Mouse (Mus musculus): ENCODE data around the gene Ddi2. TPM values are rescaled to one million over a fixed set of nuclear protein-coding genes. Genes with fewer than 3 reads are reported as not detected.

Gene Ddi2
- polyA plus RNA-seq, 1 experiment = 74.4 TPM

GRCm38 (mm10) chr4:141711250-141711649, 12.0 kb downstream of the Ddi2 start:
- H3K4me3 ChIP-seq (ENCODE audit: insufficient read depth, low read length) = no peak overlapping the region
- no peak overlapping the region for H3K27ac ChIP-seq (ENCODE audit: insufficient read depth, low read depth, low read length)
- TF ChIP-seq CTCF (IDR thresholded peaks at IDR 0.05; ENCODE audit: low read depth, low read length) (no peak), POLR2A (IDR thresholded peaks at IDR 0.05; ENCODE audit: borderline replicate concordance, low read depth, low read length) (no peak)
- peaks cover 44% of the 10 kb centered on the region for H3K4me1 ChIP-seq (ENCODE audit: control insufficient read depth, insufficient read depth, low read length)

GRCm38 (mm10) chr4:141708971-141709370, 14.2 kb downstream of the Ddi2 start:
- TF ChIP-seq POLR2A (IDR thresholded peaks at IDR 0.05; ENCODE audit: borderline replicate concordance, low read depth, low read length) (no peak), CTCF (IDR thresholded peaks at IDR 0.05; ENCODE audit: low read depth, low read length) (no peak)
- H3K27ac ChIP-seq (ENCODE audit: insufficient read depth, low read depth, low read length) = no peak overlapping the region
- H3K4me1 ChIP-seq (ENCODE audit: control insufficient read depth, insufficient read depth, low read length) = peaks cover 22% of the 10 kb centered on the region
- no peak overlapping the region for H3K4me3 ChIP-seq (ENCODE audit: insufficient read depth, low read length)

GRCm38 (mm10) chr4:141708005-141708404, 15.2 kb downstream of the Ddi2 start:
- Histone ChIP-seq H3K27ac (ENCODE audit: insufficient read depth, low read depth, low read length) (no peak overlapping the region), H3K4me1 (ENCODE audit: control insufficient read depth, insufficient read depth, low read length) (peaks cover 14% of the 10 kb centered on the region), H3K4me3 (ENCODE audit: insufficient read depth, low read length) (no peak overlapping the region)
- no peak for TF ChIP-seq POLR2A (IDR thresholded peaks at IDR 0.05; ENCODE audit: borderline replicate concordance, low read depth, low read length)

GRCm38 (mm10) chr4:141705331-141705730, 17.9 kb downstream of the Ddi2 start:
- TF ChIP-seq POLR2A (IDR thresholded peaks at IDR 0.05; ENCODE audit: borderline replicate concordance, low read depth, low read length) (no peak), CTCF (IDR thresholded peaks at IDR 0.05; ENCODE audit: low read depth, low read length) (no peak)
- Histone ChIP-seq H3K4me1 (ENCODE audit: control insufficient read depth, insufficient read depth, low read length) (peaks cover 9% of the 10 kb centered on the region), H3K4me3 (ENCODE audit: insufficient read depth, low read length) (no peak overlapping the region), H3K27ac (ENCODE audit: insufficient read depth, low read depth, low read length) (no peak overlapping the region)

DNA sequence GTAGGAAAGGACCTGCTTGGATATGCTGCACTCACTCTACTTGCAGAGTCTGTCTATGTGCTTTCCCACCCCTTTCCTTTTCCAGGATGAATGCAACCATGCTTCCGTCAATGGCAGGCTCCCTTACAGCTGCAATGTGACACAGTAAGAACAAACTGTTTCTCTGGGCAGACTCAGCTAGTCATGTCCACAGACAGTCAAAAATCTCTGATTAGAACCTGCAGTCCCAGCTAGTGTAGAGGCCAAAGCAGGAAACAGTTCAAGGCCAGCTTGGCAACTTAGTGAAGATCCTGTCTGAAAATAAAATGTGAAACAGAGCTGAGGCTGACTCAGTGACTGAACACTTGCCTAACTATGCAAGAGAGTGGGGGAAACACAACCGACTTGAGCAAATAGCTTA, 18.6 kb downstream of the Ddi2 start:
- H3K4me1 ChIP-seq (ENCODE audit: control insufficient read depth, insufficient read depth, low read length) = peaks cover 9% of the 10 kb centered on the region
- H3K27ac ChIP-seq (ENCODE audit: insufficient read depth, low read depth, low read length) = no peak overlapping the region
- H3K4me3 ChIP-seq (ENCODE audit: insufficient read depth, low read length) = no peak overlapping the region
- no peak for TF ChIP-seq CTCF (IDR thresholded peaks at IDR 0.05; ENCODE audit: low read depth, low read length)
- no peak for TF ChIP-seq POLR2A (IDR thresholded peaks at IDR 0.05; ENCODE audit: borderline replicate concordance, low read depth, low read length)

GRCm38 (mm10) chr4:141694719-141695118, 28.5 kb downstream of the Ddi2 start:
- TF ChIP-seq POLR2A (IDR thresholded peaks at IDR 0.05; ENCODE audit: borderline replicate concordance, low read depth, low read length) = no peak
- TF ChIP-seq CTCF (IDR thresholded peaks at IDR 0.05; ENCODE audit: low read depth, low read length) = no peak
- Histone ChIP-seq H3K4me1 (ENCODE audit: control insufficient read depth, insufficient read depth, low read length) (0 out of 2 replicates have a peak, but pooled peaks cover 4% of the 10 kb centered on the region), H3K4me3 (ENCODE audit: insufficient read depth, low read length) (no peak overlapping the region), H3K27ac (ENCODE audit: insufficient read depth, low read depth, low read length) (no peak overlapping the region)

- TF ChIP-seq CTCF (IDR thresholded peaks at IDR 0.05; ENCODE audit: low read depth, low read length) (no peak), POLR2A (IDR thresholded peaks at IDR 0.05; ENCODE audit: borderline replicate concordance, low read depth, low read length) (no peak)
- no peak overlapping the region for H3K4me3 ChIP-seq (ENCODE audit: insufficient read depth, low read length)
- H3K27ac ChIP-seq (ENCODE audit: insufficient read depth, low read depth, low read length) = no peak overlapping the region
Observed at GRCm38 (mm10) chr4:141688505-141688904, 34.7 kb downstream of the Ddi2 start.

DNA sequence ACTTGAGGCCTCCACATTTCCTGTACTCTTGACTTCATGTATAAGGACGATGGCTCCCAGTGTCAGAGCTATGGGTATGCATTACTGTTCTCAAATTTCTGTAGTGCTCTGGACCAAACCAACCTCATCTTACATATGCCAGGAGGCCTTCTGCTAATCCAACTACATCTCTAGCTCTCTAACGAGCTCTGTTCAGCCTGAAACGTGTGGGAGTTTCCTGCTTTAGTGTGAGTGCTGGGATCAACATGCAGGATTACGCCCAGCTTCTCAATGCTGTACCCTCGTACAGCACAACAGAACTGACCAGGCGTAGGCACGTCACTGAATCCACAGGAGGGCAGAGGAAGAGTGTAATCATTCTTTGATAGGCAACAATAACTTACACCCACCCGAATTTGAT, 36.7 kb downstream of the Ddi2 start:
- Histone ChIP-seq H3K4me1 (ENCODE audit: control insufficient read depth, insufficient read depth, low read length) (peaks cover 17% of the 10 kb centered on the region), H3K4me3 (ENCODE audit: insufficient read depth, low read length) (no peak overlapping the region), H3K27ac (ENCODE audit: insufficient read depth, low read depth, low read length) (no peak overlapping the region)
- no peak for TF ChIP-seq CTCF (IDR thresholded peaks at IDR 0.05; ENCODE audit: low read depth, low read length)
- TF ChIP-seq POLR2A (IDR thresholded peaks at IDR 0.05; ENCODE audit: borderline replicate concordance, low read depth, low read length) = no peak

More at GRCm38 (mm10) chr4:141688505-141688904, 34.7 kb downstream of the Ddi2 start:
- H3K4me1 ChIP-seq (ENCODE audit: control insufficient read depth, insufficient read depth, low read length) = peaks cover 6% of the 10 kb centered on the region; the same call in 1 of the 2 replicates

DNA sequence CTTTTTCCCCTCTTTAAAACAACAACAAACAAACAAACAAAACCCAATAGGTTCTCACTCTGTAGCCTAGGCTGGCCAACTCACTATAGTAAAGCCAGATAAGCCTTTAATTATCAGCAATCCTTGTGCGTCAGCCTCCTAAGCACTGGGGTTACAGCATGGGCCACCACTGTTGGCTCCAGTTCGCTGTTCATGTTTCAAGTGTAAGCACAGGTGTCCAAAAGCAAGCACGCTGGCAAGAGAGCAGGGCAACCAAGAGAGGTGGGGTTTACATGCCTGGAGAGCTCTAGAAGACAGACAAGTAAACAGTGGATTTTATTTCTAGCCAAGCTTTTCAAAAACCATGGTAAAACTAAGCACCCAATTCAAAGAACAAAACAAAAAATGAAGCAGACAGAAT, 37.1 kb downstream of the Ddi2 start:
- no peak for TF ChIP-seq CTCF (IDR thresholded peaks at IDR 0.05; ENCODE audit: low read depth, low read length)
- H3K4me3 ChIP-seq (ENCODE audit: insufficient read depth, low read length) = no peak overlapping the region
- H3K27ac ChIP-seq (ENCODE audit: insufficient read depth, low read depth, low read length) = no peak overlapping the region
- H3K4me1 ChIP-seq (ENCODE audit: control insufficient read depth, insufficient read depth, low read length) = peaks cover 16% of the 10 kb centered on the region

- H3K4me3 ChIP-seq (ENCODE audit: insufficient read depth, low read length) = no peak within 1 kb of the TSS
- no peak within 1 kb of the TSS for H3K27ac ChIP-seq (ENCODE audit: insufficient read depth, low read depth, low read length)
- TF ChIP-seq CTCF (IDR thresholded peaks at IDR 0.05; ENCODE audit: low read depth, low read length) (no peak), POLR2A (IDR thresholded peaks at IDR 0.05; ENCODE audit: borderline replicate concordance, low read depth, low read length) (no peak)
- peaks cover 19% of the 10 kb centered on the region for H3K4me1 ChIP-seq (ENCODE audit: control insufficient read depth, insufficient read depth, low read length)
Observed at GRCm38 (mm10) chr4:141685499-141685898, 37.7 kb downstream of the Ddi2 start, which contains the start of gene Rsc1a1. Gene Rsc1a1 (minus strand): TSS chr4:141685599.

DNA sequence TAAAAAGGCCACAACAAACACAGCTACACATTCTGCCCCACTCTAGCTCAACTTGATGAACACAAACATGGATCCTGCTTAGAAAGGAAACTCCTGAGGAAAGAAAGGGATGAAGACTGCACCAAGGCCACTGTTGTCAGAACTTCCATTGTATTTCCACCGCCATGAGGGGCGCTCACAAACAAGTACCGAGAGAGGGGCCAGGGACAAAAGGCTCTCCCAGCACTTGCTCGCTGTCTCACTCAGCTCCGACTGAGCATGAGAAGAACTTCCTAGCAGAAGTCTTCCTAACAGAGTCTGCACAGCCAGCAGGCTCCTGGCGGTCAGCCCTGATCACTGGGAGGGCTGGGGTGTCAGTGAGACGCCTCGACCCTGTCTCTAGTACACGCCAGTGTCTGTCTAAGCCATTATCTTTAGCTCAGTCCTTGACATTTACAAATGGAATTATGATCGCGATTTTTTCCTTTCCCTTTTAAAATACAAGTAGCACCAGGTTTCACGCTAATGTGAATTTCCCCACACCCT, 40.5 kb downstream of the Ddi2 start:
- TF ChIP-seq POLR2A (IDR thresholded peaks at IDR 0.05; ENCODE audit: borderline replicate concordance, low read depth, low read length) (no peak), CTCF (IDR thresholded peaks at IDR 0.05; ENCODE audit: low read depth, low read length) (no peak)
- peaks cover 35% of the 10 kb centered on the region for H3K4me1 ChIP-seq (ENCODE audit: control insufficient read depth, insufficient read depth, low read length)
- H3K4me3 ChIP-seq (ENCODE audit: insufficient read depth, low read length) = no peak overlapping the region
- no peak overlapping the region for H3K27ac ChIP-seq (ENCODE audit: insufficient read depth, low read depth, low read length)

Measured in bone marrow macrophage, adult 2 months (primary cell).